Mouse (Mus musculus) Patski (cell line): ENCODE results near the gene Cchcr1. TPM values are rescaled to one million over a fixed set of nuclear protein-coding genes. Genes with fewer than 3 reads are reported as not detected.

ENCODE experiments used
- ATAC-seq: fragments of 100-300 bp; one replicate; pipeline ENCODE4 v1.8.0; 2021
- CTCF ChIA-PET: fragments of 350-600 bp; sonication (Branson Sonifier 250); formaldehyde crosslinking; loops from one replicate; lab custom pipeline; 2022; ENCODE audit warnings: inconsistent platforms; lab: Charles Lee
- POLR2A ChIA-PET: fragments of 350-600 bp; sonication (Branson Sonifier 250); formaldehyde crosslinking; loops from one replicate; lab custom pipeline; 2022; ENCODE audit warnings: antibody characterized with exemption, inconsistent platforms; lab: Charles Lee
- DNase-seq: peaks from one replicate; pipeline ENCODE4 v3.0.0-alpha.2; 2011; ENCODE audit warnings: low read depth, low spot score
- H3K27me3 ChIP-seq: fragments of 371-371 bp; one replicate; pipeline ENCODE4 v1.5.1; 2021
- CTCF ChIP-seq: fragments of 100-300 bp; IDR thresholded peaks from one replicate; pipeline ENCODE4 v1.5.1; 2021
- in situ Hi-C: fragments of 300-500 bp; cut with MboI; formaldehyde crosslinking; loops from 3 replicates; pipeline ENCODE4 v1.11.1; 2018; ENCODE audit warnings: low pct_unique_long_range_greater_than_20kb, mixed read lengths
- polyA plus RNA-seq: library from polyadenylated mRNA; unstranded; gene quantifications from one replicate; pipeline ENCODE4 v1.2.3, GENCODE M21; 2021

Cchcr1 gene
- polyA plus RNA-seq, 1 experiment from 2014 or later = 44.8 TPM

- TF ChIP-seq CTCF = no peak
- H3K27me3 ChIP-seq = no peaks in the 10 kb centered on the region
- ChIA-PET POLR2A (no interaction called here), CTCF (interaction anchor here (1.4 to 4.9 kb wide), 5 partner anchors 9 to 36 kb away, joined by 3 to 34 read pairs (median 16); partner anchors contain the start of gene Psors1c2)
- ATAC-seq = no peak
- DNase-seq = no peak
- in situ Hi-C loops = loop anchor here (5.0 kb wide), 1 partner anchor 34 kb away; no protein-coding TSS in a partner anchor
These were observed 26.0 kb downstream of the Cchcr1 start for GRCm38 (mm10) chr17:35542761-35543411.

- no peak for TF ChIP-seq CTCF
- ChIA-PET POLR2A (no interaction called here), CTCF (interaction anchor here (0.6 to 4.9 kb wide), 8 partner anchors 9 to 37 kb away, joined by 3 to 34 read pairs (median 4); partner anchors contain the start of genes Cdsn and Psors1c2)
- no peaks in the 10 kb centered on the region for H3K27me3 ChIP-seq
- in situ Hi-C loops = loop anchor here (5.0 kb wide), 1 partner anchor 34 kb away; no protein-coding TSS in a partner anchor
- no peak for ATAC-seq
- DNase-seq = no peak
These were observed 26.5 kb downstream of the Cchcr1 start for GRCm38 (mm10) chr17:35543412-35543861.

- no peak for TF ChIP-seq CTCF
- in situ Hi-C loops = loop anchor here (5.0 kb wide), 1 partner anchor 33 kb away; no protein-coding TSS in a partner anchor
- CTCF ChIA-PET = interaction anchor here (0.6 to 4.9 kb wide), 11 partner anchors 8 to 45 kb away, joined by 3 to 34 read pairs (median 4); partner anchors contain the start of genes Cdsn and Psors1c2
- DNase-seq (no peak), ATAC-seq (no peak)
- POLR2A ChIA-PET = no interaction called here
- no peaks in the 10 kb centered on the region for H3K27me3 ChIP-seq
These were observed 27.1 kb downstream of the Cchcr1 start for GRCm38 (mm10) chr17:35544001-35544400.

- CTCF ChIA-PET = interaction anchor here (1.2 to 4.9 kb wide), 7 partner anchors 11 to 44 kb away, joined by 3 to 34 read pairs (median 8); partner anchors contain the start of gene Psors1c2
- POLR2A ChIA-PET = no interaction called here
- H3K27me3 ChIP-seq = no peaks in the 10 kb centered on the region
- ATAC-seq (no peak), DNase-seq (no peak)
- in situ Hi-C loops = loop anchor here (5.0 kb wide), 1 partner anchor 33 kb away; no protein-coding TSS in a partner anchor
- TF ChIP-seq CTCF = peak; percentile 82
These were observed 27.8 kb downstream of the Cchcr1 start for GRCm38 (mm10) chr17:35544680-35545079.

- ChIA-PET CTCF (interaction anchor here (1.0 to 4.9 kb wide), 4 partner anchors 9 to 31 kb away, joined by 3 to 34 read pairs (median 8); partner anchors contain the start of gene Psors1c2), POLR2A (no interaction called here)
- in situ Hi-C loops = no loop called here
- DNase-seq (no peak), ATAC-seq (no peak)
- H3K27me3 ChIP-seq = no peaks in the 10 kb centered on the region
- TF ChIP-seq CTCF = no peak
These were observed 30.6 kb downstream of the Cchcr1 start for GRCm38 (mm10) chr17:35547465-35547864.

GRCm38 (mm10) chr17:35548636-35549035 is 31.7 kb downstream of the Cchcr1 start:
- no peak for DNase-seq
- in situ Hi-C loops = no loop called here
- ChIA-PET CTCF (interaction anchor here (1.2 to 2.0 kb wide), 2 partner anchors 14 to 29 kb away, joined by 6 read pairs; no protein-coding TSS in a partner anchor), POLR2A (interaction anchor here (0.5 to 1.0 kb wide), 3 partner anchors 27 to 277 kb away, joined by 3 read pairs; no protein-coding TSS in a partner anchor)
- no peak for TF ChIP-seq CTCF
- no peaks in the 10 kb centered on the region for H3K27me3 ChIP-seq
- no peak for ATAC-seq

GRCm38 (mm10) chr17:35549437-35550142 is 32.7 kb downstream of the Cchcr1 start:
- ATAC-seq = peak; percentile 82
- peak; percentile 83 for DNase-seq

GRCm38 (mm10) chr17:35550143-35550494 is 33.2 kb downstream of the Cchcr1 start:
- ChIA-PET POLR2A (no interaction called here), CTCF (interaction anchor here (0.8 to 2.0 kb wide), 5 partner anchors 9 to 85 kb away, joined by 3 to 6 read pairs (median 4); no protein-coding TSS in a partner anchor)
- no peak for ATAC-seq
- DNase-seq = no peak
- no peaks in the 10 kb centered on the region for H3K27me3 ChIP-seq
- in situ Hi-C loops = no loop called here
- TF ChIP-seq CTCF = no peak

More at GRCm38 (mm10) chr17:35549437-35550142, 32.7 kb downstream of the Cchcr1 start:
- CTCF ChIA-PET = interaction anchor here (0.8 to 2.0 kb wide), 5 partner anchors 9 to 85 kb away, joined by 3 to 6 read pairs (median 4); no protein-coding TSS in a partner anchor
- H3K27me3 ChIP-seq = no peaks in the 10 kb centered on the region
- no peak for TF ChIP-seq CTCF
- in situ Hi-C loops = no loop called here
- POLR2A ChIA-PET = interaction anchor here (0.9 to 1.0 kb wide), 2 partner anchors 9 to 29 kb away, joined by 3 read pairs; no protein-coding TSS in a partner anchor

GRCm38 (mm10) chr17:35550871-35551270 is 34.0 kb downstream of the Cchcr1 start:
- TF ChIP-seq CTCF = no peak
- no peak for ATAC-seq
- CTCF ChIA-PET = interaction anchor here (1.3 to 1.7 kb wide), 2 partner anchors 16 to 37 kb away, joined by 3 to 4 read pairs; no protein-coding TSS in a partner anchor
- POLR2A ChIA-PET = no interaction called here
- DNase-seq = no peak
- in situ Hi-C loops = no loop called here
- H3K27me3 ChIP-seq = no peaks in the 10 kb centered on the region

GRCm38 (mm10) chr17:35551881-35552414 is 35.0 kb downstream of the Cchcr1 start, which contains the start of gene Cdsn:
Cdsn (plus strand) TSS chr17:35552128.
- DNase-seq (no peak), ATAC-seq (peak; percentile 33)
- in situ Hi-C loops = no loop called here
- no peak for TF ChIP-seq CTCF
- ChIA-PET POLR2A (interaction anchor here (0.9 kb wide), 1 partner anchor 318 kb away, joined by 3 read pairs; no protein-coding TSS in a partner anchor), CTCF (interaction anchor here (1.1 to 2.6 kb wide), 5 partner anchors 8 to 36 kb away, joined by 3 to 7 read pairs (median 4); no protein-coding TSS in a partner anchor)
- H3K27me3 ChIP-seq = no peaks in the 10 kb centered on the region
